Mouse (Mus musculus) heart, adult 18-20 months (tissue): ENCODE measurements at regions not wholly inside any gene's neighbourhood (a gene's known extent, or its start where the extent isn't known, plus 50 kb on each side); places are given as distances from the start of the nearest gene placed in this dataset.

Experiments used
- DNase-seq, 2 experiments: peaks; one replicate each; pipeline ENCODE4 v3.0.0; 2021 to 2022; ENCODE audit warnings: mixed read lengths in 1 of 2

GRCm38 (mm10) chr8:117890211-117890610 is 88.5 kb upstream of the Mphosph6 start:
- no peak for DNase-seq

GRCm38 (mm10) chr8:117881414-117881973 is 79.8 kb upstream of the Mphosph6 start:
- DNase-seq: no peak

GRCm38 (mm10) chr8:117880279-117880975 is 78.7 kb upstream of the Mphosph6 start:
- no peak for DNase-seq

GRCm38 (mm10) chr8:117873611-117874010 is 71.9 kb upstream of the Mphosph6 start:
- DNase-seq: no peak

- no peak for DNase-seq
Measured at GRCm38 (mm10) chr8:117867138-117867537, 65.4 kb upstream of the Mphosph6 start.

- no peak for DNase-seq
Measured at GRCm38 (mm10) chr8:117865014-117865413, 63.3 kb upstream of the Mphosph6 start.

GRCm38 (mm10) chr8:117863837-117864236 is 62.1 kb upstream of the Mphosph6 start:
- DNase-seq: peak; percentile 7 to 72

GRCm38 (mm10) chr8:117862318-117862717 is 60.6 kb upstream of the Mphosph6 start:
- peak in 1 of 2 experiments; percentile 7 for DNase-seq

GRCm38 (mm10) chr8:117859734-117860133 is 58.0 kb upstream of the Mphosph6 start:
- DNase-seq: peak in 1 of 2 experiments; percentile 6

- DNase-seq: no peak
Measured at GRCm38 (mm10) chr8:117859095-117859494, 57.4 kb upstream of the Mphosph6 start.

- no peak for DNase-seq
Measured at GRCm38 (mm10) chr8:117856121-117856520, 54.4 kb upstream of the Mphosph6 start.

GRCm38 (mm10) chr8:117854942-117855491 is 53.3 kb upstream of the Mphosph6 start:
- no peak for DNase-seq

GRCm38 (mm10) chr8:117854301-117854700 is 52.6 kb upstream of the Mphosph6 start:
- DNase-seq: no peak

GRCm38 (mm10) chr8:117853408-117853807 is 51.7 kb upstream of the Mphosph6 start:
- no peak for DNase-seq

- DNase-seq: no peak
Measured at GRCm38 (mm10) chr8:117852521-117852920, 50.8 kb upstream of the Mphosph6 start.
